Comparison of ENCODE assay signal across 22 mouse cellular contexts in genomic region chr7:114649730-114650129, GRCm38 (mm10). TPM values are rescaled to one million over a fixed set of nuclear protein-coding genes. Genes with fewer than 3 reads are reported as not detected.
DNase-seq lines count a peak whose midpoint lies in the region; ATAC-seq lines count a peak whose summit lies in the region.
"Had no signal": no experiment of that assay in that cellular context is flagged by ENCODE, and none has a peak within 500 bp of the region (broad histone marks: within the 10 kb centered on the region; RNA-seq: fewer than 3 reads in every experiment).

No protein-coding gene starts in this region.

- H3K36me3 ChIP-seq in megakaryocyte, embryonic 14.5 days (replicated peaks; ENCODE audit: low read length) = no peaks in the 10 kb centered on the region
- no peaks in the 10 kb centered on the region for H3K36me3 ChIP-seq in intestine, embryonic 16.5 days (ENCODE audit: control insufficient read depth, insufficient read depth, low read length)
- H3K36me3 ChIP-seq: embryonic facial prominence, embryonic 13.5 days; embryonic facial prominence, embryonic 15.5 days; forebrain, embryonic 10.5 days; forebrain, embryonic 12.5 days had no signal

- H3K27me3 ChIP-seq in megakaryocyte, embryonic 14.5 days (replicated peaks) = no peaks in the 10 kb centered on the region
- H3K27me3 ChIP-seq in intestine, embryonic 16.5 days (replicated peaks; ENCODE audit: control insufficient read depth, insufficient read depth, low read length) = no peaks in the 10 kb centered on the region
- H3K27me3 ChIP-seq: embryonic facial prominence, embryonic 13.5 days; embryonic facial prominence, embryonic 15.5 days; forebrain, embryonic 12.5 days had no signal

- H3K9me3 ChIP-seq in megakaryocyte, embryonic 14.5 days = no peaks in the 10 kb centered on the region
- H3K9me3 ChIP-seq in intestine, embryonic 16.5 days (ENCODE audit: control insufficient read depth, low read length) = no peaks in the 10 kb centered on the region
- H3K9me3 ChIP-seq: embryonic facial prominence, embryonic 13.5 days; embryonic facial prominence, embryonic 15.5 days; forebrain, embryonic 10.5 days; forebrain, embryonic 12.5 days had no signal

- H3K4me1 ChIP-seq in megakaryocyte, embryonic 14.5 days = peaks cover 21% of the 10 kb centered on the region
- no peaks in the 10 kb centered on the region for H3K4me1 ChIP-seq in intestine, embryonic 16.5 days (ENCODE audit: control insufficient read depth, insufficient read depth, low read length)
- H3K4me1 ChIP-seq: embryonic facial prominence, embryonic 13.5 days; embryonic facial prominence, embryonic 15.5 days; forebrain, embryonic 12.5 days had no signal

- WGBS in intestine, embryonic 16.5 days = 36% methylated on average over 3 of the region's 3 CpGs

- H3K4me3 ChIP-seq in megakaryocyte, embryonic 14.5 days (replicated peaks) = peak overlapping the region; percentile 69
- no peak overlapping the region for H3K4me3 ChIP-seq in intestine, embryonic 16.5 days (ENCODE audit: low read length)
- H3K4me3 ChIP-seq: embryonic facial prominence, embryonic 13.5 days; embryonic facial prominence, embryonic 15.5 days; erythroblast, embryonic 14.5 days; forebrain, embryonic 10.5 days; forebrain, embryonic 12.5 days had no signal

- H3K27ac ChIP-seq in intestine, embryonic 16.5 days (ENCODE audit: low read length) = no peak overlapping the region
- H3K27ac ChIP-seq: embryonic facial prominence, embryonic 13.5 days; embryonic facial prominence, embryonic 15.5 days; forebrain, embryonic 10.5 days; forebrain, embryonic 12.5 days had no signal

- DNase-seq in right cerebral cortex, postnatal 14 days = no peak
- DNase-seq: adrenal gland, adult 2 months; adrenal gland, postnatal 10 days; adrenal gland, postnatal 36 days; cerebellum, adult 11-12 months; cerebellum, adult 2 months; cerebellum, adult 9-10 months; cerebellum, postnatal 10 days; cerebellum, postnatal 25 days; embryo, embryonic 11 days had no signal

- H3K9ac ChIP-seq in intestine, embryonic 16.5 days (ENCODE audit: low read depth, low read length) = no peak overlapping the region
- H3K9ac ChIP-seq: embryonic facial prominence, embryonic 13.5 days; embryonic facial prominence, embryonic 15.5 days; forebrain, embryonic 12.5 days had no signal

- no peak for ATAC-seq in megakaryocyte, adult 5-6 weeks (ENCODE audit: poor library complexity, severe bottlenecking)
- peak; percentile 39; the same call in 1 of the 2 replicates for ATAC-seq in megakaryocyte progenitor cell, adult 5-6 weeks (replicated peaks; ENCODE audit: poor library complexity)
- ATAC-seq in intestine, embryonic 16.5 days = no peak
- ATAC-seq: forebrain, embryonic 14.5 days; forebrain, embryonic 16.5 days had no signal

- no peak overlapping the region for H3K4me2 ChIP-seq in intestine, embryonic 16.5 days (ENCODE audit: low read depth, low read length)
- H3K4me2 ChIP-seq: embryonic facial prominence, embryonic 13.5 days; embryonic facial prominence, embryonic 15.5 days; forebrain, embryonic 12.5 days had no signal

RNA-seq across cellular contexts. Expression of gene Calca, which starts 13.6 kb away (rescaled TPM):
- polyA plus RNA-seq in megakaryocyte, embryonic 14.5 days (2012; ENCODE audit: insufficient read depth, low replicate concordance) = 5.9 TPM in 1 of 2 replicates, not detected in the other
- total RNA-seq in megakaryocyte, adult 5-6 weeks (2015) = not detected in 2 replicates
- total RNA-seq in megakaryocyte, adult 5-6 weeks (2017) = not detected in 2 replicates
- not detected in 2 replicates for total RNA-seq in megakaryocyte progenitor cell, adult 5-6 weeks (2015)
- total RNA-seq in megakaryocyte progenitor cell, adult 5-6 weeks (2017) = not detected in 2 replicates
- 1.5 TPM in 2 replicates for polyA plus RNA-seq in intestine, embryonic 16.5 days (2015; fragmentation: Nextera tagmentation; extraction: Ambion mirVana)
- total RNA-seq: MEL had no signal
- polyA plus RNA-seq: erythroblast, embryonic 14.5 days had no signal
